Mouse (Mus musculus) forebrain, embryonic 11.5 days (tissue): ENCODE measurements around the gene Hist1h2bk. TPM values are rescaled to one million over a fixed set of nuclear protein-coding genes. Genes with fewer than 3 reads are reported as not detected.
"Not testable (repeated sequence)": the region's sequence is repeated elsewhere in the genome, so short reads cannot be mapped to it uniquely, and the experiment has no call there.

Experiments
- ATAC-seq: fragments of 200-750 bp; cut with Nextera tagmentation; replicated peaks from 2 replicates; pipeline ENCODE4 v1.8.0; 2017; ENCODE audit warnings: moderate TSS enrichment; ENCODE audit not compliant: low FRiP score
- DNase-seq: peaks from one replicate; pipeline ENCODE4 v3.0.0-alpha.2; 2017; ENCODE audit warnings: low spot score
- H3K27ac ChIP-seq: fragments of 300-500 bp; sonication (generic); 2 replicates; pipeline ENCODE4 v1.5.1; 2014; ENCODE audit warnings: low read depth, low read length
- H3K27me3 ChIP-seq: fragments of 300-500 bp; sonication (generic); 2 replicates; pipeline ENCODE4 v1.6.1; 2014; ENCODE audit warnings: mild to moderate bottlenecking, low read length, mixed read lengths; ENCODE audit not compliant: control insufficient read depth, insufficient read depth
- H3K36me3 ChIP-seq: fragments of 300-500 bp; sonication (generic); 2 replicates; pipeline ENCODE4 v1.6.1; 2014; ENCODE audit warnings: mild to moderate bottlenecking, low read length, moderate library complexity, mixed read lengths; ENCODE audit not compliant: control insufficient read depth, insufficient read depth
- H3K4me1 ChIP-seq: fragments of 300-500 bp; sonication (generic); replicated peaks from 2 replicates; pipeline ENCODE4 v1.6.1; 2014; ENCODE audit warnings: low read length, mixed read lengths; ENCODE audit not compliant: control insufficient read depth, insufficient read depth
- H3K4me2 ChIP-seq: fragments of 300-500 bp; sonication (generic); 2 replicates; pipeline ENCODE4 v1.6.1; 2014; ENCODE audit warnings: low read depth, mild to moderate bottlenecking, low read length, moderate library complexity, mixed read lengths; ENCODE audit not compliant: severe bottlenecking
- H3K4me3 ChIP-seq: fragments of 300-500 bp; sonication (generic); 2 replicates; pipeline ENCODE4 v1.5.1; 2014; ENCODE audit warnings: low read depth, low read length
- H3K9ac ChIP-seq: fragments of 300-500 bp; sonication (generic); 2 replicates; pipeline ENCODE4 v1.6.1; 2014; ENCODE audit warnings: low read length
- H3K9me3 ChIP-seq: fragments of 300-500 bp; sonication (generic); 2 replicates; pipeline ENCODE4 v1.6.1; 2016; ENCODE audit warnings: low read length, mixed read lengths; ENCODE audit not compliant: control insufficient read depth
- WGBS: fragments of 180-500 bp; shearing (Covaris S2); extraction: QIAGEN DNeasy Blood & Tissue Kit; methylation state at CpG from one replicate; pipeline ENCODE4 v1.1.7; 2014; 5-methylcytosine and 5-hydroxymethylcytosine counted together
- polyA plus RNA-seq: library from polyadenylated mRNA; unstranded; fragments of >200 nt; fragmentation: Nextera tagmentation; extraction: Ambion mirVana; gene quantifications from 2 replicates; pipeline ENCODE4 v1.2.1, GENCODE M21; 2014

The Hist1h2bk gene
- polyA plus RNA-seq, 1 experiment from 2014 or later: 5.4 TPM

DNA sequence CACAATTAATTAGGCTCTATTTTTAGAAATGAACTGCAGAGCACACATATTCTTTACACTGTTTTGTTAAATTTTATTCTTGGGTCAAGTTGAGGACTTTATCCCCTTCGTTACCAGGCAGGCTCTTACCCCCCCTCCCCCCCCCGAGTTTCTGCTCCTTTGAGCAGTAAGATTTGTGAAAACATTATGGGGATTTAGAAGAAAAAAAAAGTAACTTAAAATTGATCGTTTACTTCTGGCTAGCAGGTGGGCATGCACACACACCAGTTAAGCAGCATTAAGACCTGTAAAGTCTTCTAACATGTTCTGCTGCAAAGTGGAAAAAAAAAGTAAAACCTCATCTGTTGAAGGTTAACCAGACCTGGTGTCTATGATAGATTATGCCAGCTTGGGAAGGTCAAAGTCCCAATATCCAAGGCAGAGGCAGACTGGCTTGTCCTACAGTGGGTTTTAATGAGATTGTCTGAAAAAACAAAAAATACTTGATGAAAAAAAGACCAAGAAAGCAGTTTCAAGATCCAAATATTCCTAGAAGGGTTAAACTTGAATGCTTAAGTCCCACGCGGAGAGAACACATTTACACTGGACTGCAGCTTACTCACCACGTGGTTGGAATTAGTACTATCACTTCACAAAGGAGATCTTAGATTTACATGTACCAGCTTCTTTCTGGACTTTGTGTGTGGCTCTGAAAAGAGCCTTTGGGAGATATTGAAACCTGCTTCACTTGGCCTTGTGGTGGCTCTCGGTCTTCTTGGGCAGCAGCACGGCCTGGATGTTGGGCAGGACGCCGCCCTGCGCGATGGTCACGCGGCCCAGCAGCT is 1.0 kb upstream of the Hist1h2bk start:
- no peak for DNase-seq
- Histone ChIP-seq H3K9me3 (no peaks in the 10 kb centered on the region), H3K4me1 (0 out of 2 replicates have a peak, but pooled peaks cover 2% of the 10 kb centered on the region), H3K27me3 (no peaks in the 10 kb centered on the region), H3K9ac (peak overlapping the region; percentile 86), H3K27ac (peak overlapping the region; percentile 90), H3K4me2 (peak overlapping the region; percentile 78), H3K4me3 (peak overlapping the region; percentile 37), H3K36me3 (no peaks in the 10 kb centered on the region)
- under 1% methylated on average over 12 of the region's 14 CpGs for WGBS
- peak; percentile 3; the same call in 1 of the 2 replicates for ATAC-seq

DNA sequence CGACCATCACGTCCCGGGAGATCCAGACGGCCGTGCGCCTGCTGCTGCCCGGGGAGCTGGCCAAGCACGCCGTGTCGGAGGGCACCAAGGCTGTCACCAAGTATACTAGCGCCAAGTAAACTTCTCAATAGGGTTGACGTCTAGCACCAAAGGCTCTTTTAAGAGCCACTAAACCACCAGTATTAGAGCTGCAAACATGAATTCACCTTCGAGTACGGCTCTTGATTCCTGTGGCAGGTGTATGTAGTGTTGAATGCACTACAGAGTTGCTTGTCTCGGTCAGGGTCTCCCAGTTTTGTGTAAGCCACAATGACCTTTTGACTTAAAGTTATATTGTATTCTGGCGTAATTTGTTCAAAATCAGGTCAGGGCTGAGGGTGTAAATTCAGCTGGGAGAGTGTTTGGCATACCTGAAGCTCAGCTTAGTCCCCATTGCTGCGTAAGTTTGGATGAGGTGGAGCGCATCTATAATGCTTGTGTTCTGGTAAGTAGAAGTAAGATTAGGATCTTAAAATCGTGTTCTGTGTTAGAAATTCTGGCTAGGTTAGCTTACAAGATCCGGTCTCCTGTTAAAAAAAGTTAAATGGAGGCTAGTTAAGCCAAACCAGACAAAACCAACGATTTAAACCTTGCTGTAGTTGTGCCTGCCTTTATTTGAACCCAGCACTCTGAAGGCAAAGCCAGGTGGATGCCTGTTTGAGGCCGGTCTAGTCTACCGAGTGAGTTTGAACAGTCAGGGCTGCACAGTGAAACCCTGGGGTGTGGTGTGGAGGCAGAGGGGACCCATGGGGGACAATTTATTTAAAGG is 683 bp downstream of the Hist1h2bk start:
- peak overlapping the region; percentile 74 for H3K9ac ChIP-seq
- no peaks in the 10 kb centered on the region for H3K27me3 ChIP-seq
- peak overlapping the region; percentile 37 for H3K4me3 ChIP-seq
- H3K4me1 ChIP-seq: peaks cover 2% of the 10 kb centered on the region; the same call in 1 of the 2 replicates
- ATAC-seq (peak; percentile 4; the same call in 1 of the 2 replicates), DNase-seq (peak; percentile 72)
- 2% methylated on average over 17 of the region's 23 CpGs for WGBS
- peak overlapping the region; percentile 83 for H3K4me2 ChIP-seq
- peak overlapping the region; percentile 96 for H3K27ac ChIP-seq
- H3K9me3 ChIP-seq: no peaks in the 10 kb centered on the region
- H3K36me3 ChIP-seq: no peaks in the 10 kb centered on the region

DNA sequence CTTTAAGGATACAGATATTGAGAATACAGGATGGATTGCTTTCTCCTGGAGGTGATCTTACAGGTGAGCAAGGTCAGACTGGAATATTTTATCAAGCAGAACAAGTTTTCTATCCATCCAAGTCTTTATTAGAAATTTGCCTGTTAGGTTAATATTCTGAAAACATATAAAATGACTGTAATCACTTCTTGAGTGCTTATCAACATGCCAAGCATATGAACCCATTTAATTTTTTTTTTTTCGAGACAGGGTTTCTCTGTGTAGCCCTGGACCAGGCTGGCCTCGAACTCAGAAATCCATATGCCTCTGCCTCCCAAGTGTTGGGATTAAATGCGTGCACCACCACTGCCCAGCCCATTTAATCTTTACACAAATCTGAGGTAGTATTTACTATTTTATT is 1.3 kb downstream of the Hist1h2bk start:
- Histone ChIP-seq H3K4me3 (peak overlapping the region; percentile 37), H3K27me3 (no peaks in the 10 kb centered on the region), H3K9ac (peak overlapping the region; percentile 74), H3K9me3 (no peaks in the 10 kb centered on the region), H3K27ac (peak overlapping the region; percentile 96), H3K4me1 (peaks cover 2% of the 10 kb centered on the region; the same call in 1 of the 2 replicates), H3K4me2 (peak overlapping the region; percentile 83), H3K36me3 (no peaks in the 10 kb centered on the region)
- DNase-seq: no peak
- ATAC-seq: no peak
- WGBS: 56% methylated on average over 3 of the region's 3 CpGs

DNA sequence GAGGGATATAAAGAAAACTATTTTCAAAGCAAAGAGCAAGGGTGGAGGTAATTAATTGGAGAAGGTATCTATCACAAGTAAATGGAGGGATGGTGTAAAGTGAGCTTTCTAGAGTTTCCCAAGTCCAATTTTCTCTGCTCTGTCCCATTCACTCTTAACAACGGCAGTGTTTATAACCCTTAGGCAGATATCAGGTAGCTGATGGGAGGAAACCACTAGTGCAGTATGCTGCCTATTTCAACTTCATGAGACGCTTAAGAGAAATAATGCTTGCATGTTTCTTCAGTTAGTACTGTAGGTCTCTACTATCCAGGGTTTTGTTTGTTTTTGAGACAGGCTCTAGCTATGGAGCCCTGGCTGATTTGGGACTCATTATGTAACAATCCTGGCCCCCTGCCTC is 1.7 kb downstream of the Hist1h2bk start:
- Histone ChIP-seq H3K4me1 (peaks cover 2% of the 10 kb centered on the region; the same call in 1 of the 2 replicates), H3K27ac (peak overlapping the region; percentile 43; the same call in 1 of the 2 replicates), H3K4me3 (no peak overlapping the region)

DNA sequence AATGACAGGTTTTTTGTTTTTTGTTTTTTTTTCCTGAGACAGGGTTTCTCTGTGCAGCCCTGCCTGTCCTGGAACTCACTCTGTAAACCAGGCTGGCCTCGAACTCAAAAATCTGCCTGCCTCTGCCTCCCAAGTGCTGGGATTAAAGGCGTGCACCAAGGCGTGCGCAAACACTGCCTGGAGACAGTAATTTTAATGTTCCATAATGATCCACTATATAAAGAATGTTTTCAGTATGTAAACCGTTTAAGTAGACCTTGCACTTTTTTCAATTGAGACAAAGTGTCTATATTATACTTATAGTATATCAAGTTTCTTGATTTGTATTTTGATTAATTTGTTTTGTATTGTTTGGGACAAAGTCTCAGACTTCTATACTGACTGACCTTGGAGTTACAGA is 3.7 kb downstream of the Hist1h2bk start:
- ATAC-seq (no peak), DNase-seq (no peak)
- no peaks in the 10 kb centered on the region; the same call in 1 of the 2 replicates for H3K4me1 ChIP-seq
- H3K4me3 ChIP-seq: no peak overlapping the region
- H3K4me2 ChIP-seq: peak overlapping the region; percentile 74; the same call in 1 of the 2 replicates
- H3K27me3 ChIP-seq: no peaks in the 10 kb centered on the region
- H3K9ac ChIP-seq: no peak overlapping the region; the same call in 1 of the 2 replicates
- no peaks in the 10 kb centered on the region for H3K9me3 ChIP-seq
- no peaks in the 10 kb centered on the region for H3K36me3 ChIP-seq
- WGBS: 62% methylated on average over 5 of the region's 5 CpGs
- peak overlapping the region; percentile 99 for H3K27ac ChIP-seq

More for the DNA sequence above, 1.7 kb downstream of the Hist1h2bk start:
- no peak for ATAC-seq
- no peak for DNase-seq
- 74% methylated on average over 2 of the region's 2 CpGs for WGBS
- no peaks in the 10 kb centered on the region for H3K9me3 ChIP-seq
- no peaks in the 10 kb centered on the region for H3K36me3 ChIP-seq
- no peaks in the 10 kb centered on the region for H3K27me3 ChIP-seq
- H3K4me2 ChIP-seq: no peak overlapping the region
- H3K9ac ChIP-seq: no peak overlapping the region

DNA sequence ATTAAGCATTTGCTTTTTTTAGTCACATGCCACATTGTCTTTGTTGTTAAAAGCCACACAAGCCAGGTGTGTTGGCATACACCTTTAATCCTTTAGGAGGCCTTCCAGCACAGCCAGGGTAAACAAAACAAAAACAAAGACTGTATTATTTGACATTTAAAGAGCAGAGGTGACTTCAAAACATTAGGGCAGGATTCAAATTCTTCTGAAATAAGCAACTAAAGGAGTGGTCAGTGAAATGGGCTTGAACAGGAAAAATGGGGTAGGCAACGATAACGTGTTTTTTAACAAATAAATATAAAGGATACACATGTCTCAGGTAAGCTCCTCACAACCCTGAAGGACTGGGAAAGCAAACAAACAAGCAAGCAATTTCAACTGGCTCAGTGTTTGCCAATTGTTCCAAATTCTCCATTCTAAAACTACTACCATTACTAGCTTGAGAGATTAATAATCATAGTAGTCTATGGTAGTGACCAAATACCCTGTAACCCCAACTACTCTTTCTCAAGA is 4.3 kb downstream of the Hist1h2bk start:
- peak overlapping the region; percentile 76 for H3K9ac ChIP-seq
- no peaks in the 10 kb centered on the region for H3K36me3 ChIP-seq
- DNase-seq (no peak), ATAC-seq (no peak)
- H3K4me2 ChIP-seq: peak overlapping the region; percentile 74
- H3K9me3 ChIP-seq: no peaks in the 10 kb centered on the region
- WGBS: 4% methylated on average over 2 of the region's 2 CpGs
- H3K27me3 ChIP-seq: no peaks in the 10 kb centered on the region
- peak overlapping the region; percentile 42 for H3K4me3 ChIP-seq
- H3K27ac ChIP-seq: peak overlapping the region; percentile 99
- no peaks in the 10 kb centered on the region; the same call in 1 of the 2 replicates for H3K4me1 ChIP-seq

DNA sequence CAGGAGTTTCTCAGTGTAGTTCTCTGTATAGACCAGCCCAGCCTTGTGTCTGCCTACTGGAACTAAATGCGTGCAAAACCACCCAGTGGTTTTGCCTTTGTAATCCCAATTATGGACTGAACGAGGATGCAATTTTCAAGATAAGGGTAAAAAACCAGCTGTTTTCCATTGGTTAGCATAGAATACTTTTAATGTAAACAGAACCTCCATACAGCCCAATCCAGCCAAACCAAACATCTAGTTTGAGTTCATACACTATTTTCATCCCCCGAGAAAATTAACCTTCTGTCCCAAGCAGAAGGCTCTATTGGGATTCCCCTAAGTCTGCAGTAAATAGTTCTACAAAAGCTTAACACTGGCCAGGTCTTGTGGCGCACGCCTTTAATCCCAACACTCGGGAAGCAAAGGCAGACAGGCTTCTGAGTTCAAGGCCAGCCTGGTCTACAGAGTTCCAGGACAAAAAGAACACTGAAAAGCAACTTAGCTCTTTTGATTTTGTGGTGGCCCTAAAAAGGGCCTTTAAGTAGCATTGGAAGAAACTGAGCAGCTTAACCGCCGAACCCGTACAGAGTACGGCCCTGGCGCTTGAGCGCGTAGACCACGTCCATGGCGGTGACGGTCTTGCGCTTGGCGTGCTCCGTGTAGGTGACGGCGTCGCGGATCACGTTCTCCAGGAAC is 4.9 kb downstream of the Hist1h2bk start:
- WGBS: under 1% methylated on average over 20 of the region's 24 CpGs
- H3K27ac ChIP-seq: peak overlapping the region; percentile 99

DNA sequence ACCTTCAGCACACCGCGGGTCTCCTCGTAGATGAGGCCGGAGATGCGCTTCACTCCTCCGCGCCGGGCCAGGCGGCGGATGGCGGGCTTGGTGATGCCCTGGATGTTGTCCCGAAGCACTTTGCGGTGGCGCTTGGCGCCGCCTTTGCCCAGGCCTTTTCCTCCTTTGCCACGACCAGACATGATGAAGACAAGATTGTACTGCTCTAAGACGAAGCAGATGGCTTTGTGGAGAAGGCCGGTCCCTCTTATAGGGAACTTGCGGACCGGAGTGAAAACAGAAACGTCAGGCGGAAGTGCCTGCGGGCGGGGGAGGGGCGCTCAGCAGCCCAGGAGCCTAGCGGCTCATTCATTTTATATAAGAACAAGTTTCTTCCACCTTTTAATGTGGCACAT is 5.5 kb downstream of the Hist1h2bk start, which contains the start of gene Hist1h4i:
Gene Hist1h4i, minus strand, starts transcription at position 221 of the 395 bp plus-strand sequence.
- Histone ChIP-seq H3K4me3 (peak within 1 kb of the TSS; percentile 42), H3K4me2 (peak within 1 kb of the TSS; percentile 74), H3K9ac (peak within 1 kb of the TSS; percentile 76), H3K27ac (peak within 1 kb of the TSS; percentile 99)
- not testable (repeated sequence) for H3K9me3 ChIP-seq, H3K27me3 ChIP-seq, H3K4me1 ChIP-seq, H3K36me3 ChIP-seq
- ATAC-seq: peak; percentile 63
- WGBS: under 1% methylated on average over 23 of the region's 27 CpGs
- peak; percentile 96 for DNase-seq

More for the DNA sequence above, 4.9 kb downstream of the Hist1h2bk start:
- H3K9me3 ChIP-seq: no peaks in the 10 kb centered on the region
- H3K4me3 ChIP-seq: peak overlapping the region; percentile 42
- H3K36me3 ChIP-seq: no peaks in the 10 kb centered on the region
- no peaks in the 10 kb centered on the region for H3K27me3 ChIP-seq
- DNase-seq (peak; percentile 74), ATAC-seq (peak; percentile 25)
- H3K9ac ChIP-seq: peak overlapping the region; percentile 76
- peak overlapping the region; percentile 74 for H3K4me2 ChIP-seq
- H3K4me1 ChIP-seq: no peaks in the 10 kb centered on the region; the same call in 1 of the 2 replicates
